Mouse (Mus musculus) heart, embryonic 11.5 days (tissue): ENCODE measurements around the gene Gse1. TPM values are rescaled to one million over a fixed set of nuclear protein-coding genes. Genes with fewer than 3 reads are reported as not detected.

Experiments used
- ATAC-seq: fragments of 200-750 bp; cut with Nextera tagmentation; replicated peaks from 2 replicates; pipeline ENCODE4 v1.8.0; 2017; ENCODE audit warnings: moderate library complexity; ENCODE audit not compliant: insufficient number of reproducible peaks, low FRiP score, low TSS enrichment
- H3K27ac ChIP-seq: fragments of 300-500 bp; sonication (generic); 2 replicates; pipeline ENCODE4 v1.5.1; 2014; ENCODE audit warnings: mild to moderate bottlenecking, low read depth, low read length
- H3K27me3 ChIP-seq: fragments of 300-500 bp; sonication (generic); 2 replicates; pipeline ENCODE4 v1.6.1; 2014; ENCODE audit warnings: mild to moderate bottlenecking, low read length, mixed read lengths; ENCODE audit not compliant: control insufficient read depth, insufficient read depth
- H3K36me3 ChIP-seq: fragments of 300-500 bp; sonication (generic); 2 replicates; pipeline ENCODE4 v1.6.1; 2014; ENCODE audit warnings: mild to moderate bottlenecking, low read length, moderate library complexity, mixed read lengths; ENCODE audit not compliant: control insufficient read depth, insufficient read depth
- H3K4me1 ChIP-seq: fragments of 300-500 bp; sonication (generic); 2 replicates; pipeline ENCODE4 v1.6.1; 2014; ENCODE audit warnings: low read length; ENCODE audit not compliant: control insufficient read depth, insufficient read depth
- H3K4me2 ChIP-seq: fragments of 300-500 bp; sonication (generic); 2 replicates; pipeline ENCODE4 v1.6.1; 2014; ENCODE audit warnings: mild to moderate bottlenecking, moderate library complexity
- H3K4me3 ChIP-seq: fragments of 300-500 bp; sonication (generic); 2 replicates; pipeline ENCODE4 v1.5.1; 2014; ENCODE audit warnings: low read depth, low read length
- H3K9ac ChIP-seq: fragments of 300-500 bp; sonication (generic); 2 replicates; pipeline ENCODE4 v1.6.1; 2014; ENCODE audit warnings: mild to moderate bottlenecking, low read depth, low read length, moderate library complexity
- H3K9me3 ChIP-seq: fragments of 300-500 bp; sonication (generic); replicated peaks from 2 replicates; pipeline ENCODE4 v1.6.1; 2016; ENCODE audit warnings: low read length; ENCODE audit not compliant: control insufficient read depth
- WGBS: fragments of 180-500 bp; shearing (Covaris S2); extraction: QIAGEN DNeasy Blood & Tissue Kit; methylation state at CpG from one replicate; pipeline ENCODE4 v1.1.7; 2014; ENCODE audit not compliant: insufficient replicate concordance; 5-methylcytosine and 5-hydroxymethylcytosine counted together
- polyA plus RNA-seq: library from polyadenylated mRNA; unstranded; fragments of >200 nt; fragmentation: Nextera tagmentation; extraction: Ambion mirVana; gene quantifications from 2 replicates; pipeline ENCODE4 v1.2.1, GENCODE M21; 2014

Gse1 gene
- polyA plus RNA-seq, 1 experiment from 2014 or later, result 12.8 TPM

- Histone ChIP-seq H3K36me3 (no peaks in the 10 kb centered on the region), H3K9me3 (no peaks in the 10 kb centered on the region), H3K27me3 (no peaks in the 10 kb centered on the region), H3K4me3 (no peak overlapping the region), H3K4me1 (peaks cover 44% of the 10 kb centered on the region), H3K27ac (no peak overlapping the region), H3K9ac (no peak overlapping the region), H3K4me2 (no peak overlapping the region)
- no peak for ATAC-seq
- WGBS, result 55% methylated on average over 6 of the region's 6 CpGs
Observed at GRCm38 (mm10) chr8:120454404-120454803, 226.1 kb downstream of the Gse1 start.

- H3K4me1 ChIP-seq, result peaks cover 54% of the 10 kb centered on the region
- ATAC-seq, result no peak
- H3K4me3 ChIP-seq, result no peak overlapping the region
- no peak overlapping the region for H3K4me2 ChIP-seq
- H3K27ac ChIP-seq, result no peak overlapping the region
- 68% methylated on average over 6 of the region's 6 CpGs for WGBS
- no peaks in the 10 kb centered on the region for H3K27me3 ChIP-seq
- H3K9me3 ChIP-seq, result no peaks in the 10 kb centered on the region
- H3K36me3 ChIP-seq, result no peaks in the 10 kb centered on the region
- no peak overlapping the region for H3K9ac ChIP-seq
Observed at GRCm38 (mm10) chr8:120460375-120460774, 232.1 kb downstream of the Gse1 start.

GRCm38 (mm10) chr8:120462119-120462551, 233.9 kb downstream of the Gse1 start:
- peak overlapping the region; percentile 54 for H3K4me2 ChIP-seq
- H3K9me3 ChIP-seq, result no peaks in the 10 kb centered on the region
- 0 out of 2 replicates have a peak overlapping the region, but pooled peaks have one; percentile 34 for H3K9ac ChIP-seq
- no peaks in the 10 kb centered on the region for H3K36me3 ChIP-seq
- H3K27me3 ChIP-seq, result 0 out of 2 replicates have a peak, but pooled peaks cover under 1% of the 10 kb centered on the region
- H3K4me3 ChIP-seq, result no peak overlapping the region
- WGBS, result 6% methylated on average over 15 of the region's 15 CpGs
- no peak; the same call in 1 of the 2 replicates for ATAC-seq
- peak overlapping the region; percentile 67 for H3K27ac ChIP-seq
- H3K4me1 ChIP-seq, result peaks cover 47% of the 10 kb centered on the region

GRCm38 (mm10) chr8:120462611-120463010, 234.4 kb downstream of the Gse1 start:
- ATAC-seq, result no peak
- Histone ChIP-seq H3K9me3 (no peaks in the 10 kb centered on the region), H3K4me1 (peaks cover 47% of the 10 kb centered on the region), H3K4me3 (no peak overlapping the region), H3K27me3 (0 out of 2 replicates have a peak, but pooled peaks cover 3% of the 10 kb centered on the region), H3K27ac (peak overlapping the region; percentile 67), H3K4me2 (peak overlapping the region; percentile 54), H3K9ac (no peak overlapping the region), H3K36me3 (no peaks in the 10 kb centered on the region)
- 60% methylated on average over 6 of the region's 6 CpGs for WGBS

DNA sequence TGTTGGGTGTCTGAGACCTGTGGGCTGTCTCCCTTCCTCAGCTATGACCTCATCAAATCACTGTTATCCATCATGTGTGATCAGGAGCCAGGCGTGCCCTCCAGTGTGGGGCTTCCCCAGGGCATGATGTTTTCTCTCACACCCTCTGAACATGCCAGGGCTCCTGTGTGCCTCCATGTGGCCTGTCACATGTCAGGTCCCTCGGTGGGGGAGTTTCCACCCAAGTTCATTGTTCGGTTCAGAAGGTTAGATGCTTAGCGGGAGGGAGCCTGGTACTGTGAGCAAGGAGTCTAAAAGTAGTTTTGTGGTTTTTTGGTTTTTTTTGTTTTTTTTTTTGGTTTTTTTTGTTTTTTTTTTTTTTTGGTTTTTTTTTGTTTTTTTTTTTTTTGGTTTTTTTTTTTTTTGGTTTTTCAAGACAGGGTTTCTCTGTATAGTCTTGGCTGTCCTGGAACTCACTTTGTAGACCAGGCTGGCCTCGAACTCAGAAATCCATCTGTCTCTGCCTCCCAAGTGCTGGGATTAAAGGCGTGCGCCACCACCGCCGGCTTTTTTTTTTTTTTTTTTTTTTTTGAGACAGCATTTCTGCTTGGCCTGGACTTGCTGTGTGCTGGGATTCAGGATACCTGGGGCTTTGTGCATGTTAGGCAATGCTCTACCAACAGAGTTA, 235.8 kb downstream of the Gse1 start:
- no peak overlapping the region for H3K27ac ChIP-seq
- H3K4me1 ChIP-seq, result peaks cover 47% of the 10 kb centered on the region

GRCm38 (mm10) chr8:120464585-120464937, 236.3 kb downstream of the Gse1 start:
- Histone ChIP-seq H3K9me3 (no peaks in the 10 kb centered on the region), H3K36me3 (no peaks in the 10 kb centered on the region), H3K27ac (0 out of 2 replicates have a peak overlapping the region, but pooled peaks have one; percentile 25), H3K9ac (0 out of 2 replicates have a peak overlapping the region, but pooled peaks have one; percentile 16), H3K4me3 (no peak overlapping the region), H3K4me2 (no peak overlapping the region), H3K27me3 (0 out of 2 replicates have a peak, but pooled peaks cover 3% of the 10 kb centered on the region), H3K4me1 (peaks cover 45% of the 10 kb centered on the region)
- no peak for ATAC-seq
- WGBS, result 28% methylated on average over 4 of the region's 4 CpGs

More for the DNA sequence above, 235.8 kb downstream of the Gse1 start:
- Histone ChIP-seq H3K4me3 (no peak overlapping the region), H3K9me3 (no peaks in the 10 kb centered on the region), H3K27me3 (0 out of 2 replicates have a peak, but pooled peaks cover 3% of the 10 kb centered on the region), H3K4me2 (no peak overlapping the region), H3K36me3 (no peaks in the 10 kb centered on the region), H3K9ac (no peak overlapping the region)
- WGBS, result 84% methylated on average over 8 of the region's 9 CpGs
- no peak for ATAC-seq

DNA sequence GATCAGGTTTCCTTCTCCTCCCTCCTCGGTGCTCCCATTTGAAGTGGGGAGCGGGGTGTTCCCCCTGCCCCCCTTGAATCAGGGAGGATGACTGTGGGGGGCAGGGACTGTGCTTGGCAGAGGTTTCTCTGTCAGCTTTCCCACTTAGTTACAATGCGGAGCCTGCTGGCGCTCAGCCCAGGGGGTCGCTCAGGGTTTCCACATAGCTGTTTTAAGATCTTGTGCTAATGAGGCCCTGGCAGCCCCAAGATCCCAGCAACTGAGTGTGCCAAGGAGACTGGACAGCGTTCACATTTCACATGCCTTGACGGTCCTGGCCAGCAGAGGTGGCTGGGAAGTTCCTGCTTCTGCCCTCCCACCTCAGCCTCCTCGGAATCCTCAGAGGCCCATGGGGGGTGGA, 237.5 kb downstream of the Gse1 start:
- no peaks in the 10 kb centered on the region for H3K9me3 ChIP-seq
- no peak; the same call in 1 of the 2 replicates for ATAC-seq
- H3K4me3 ChIP-seq, result no peak overlapping the region
- H3K27ac ChIP-seq, result peak overlapping the region; percentile 7
- WGBS, result 9% methylated on average over 8 of the region's 8 CpGs
- no peak overlapping the region for H3K9ac ChIP-seq
- H3K36me3 ChIP-seq, result no peaks in the 10 kb centered on the region
- H3K4me1 ChIP-seq, result peaks cover 37% of the 10 kb centered on the region
- peak overlapping the region; percentile 29; the same call in 1 of the 2 replicates for H3K4me2 ChIP-seq
- 0 out of 2 replicates have a peak, but pooled peaks cover 3% of the 10 kb centered on the region for H3K27me3 ChIP-seq

DNA sequence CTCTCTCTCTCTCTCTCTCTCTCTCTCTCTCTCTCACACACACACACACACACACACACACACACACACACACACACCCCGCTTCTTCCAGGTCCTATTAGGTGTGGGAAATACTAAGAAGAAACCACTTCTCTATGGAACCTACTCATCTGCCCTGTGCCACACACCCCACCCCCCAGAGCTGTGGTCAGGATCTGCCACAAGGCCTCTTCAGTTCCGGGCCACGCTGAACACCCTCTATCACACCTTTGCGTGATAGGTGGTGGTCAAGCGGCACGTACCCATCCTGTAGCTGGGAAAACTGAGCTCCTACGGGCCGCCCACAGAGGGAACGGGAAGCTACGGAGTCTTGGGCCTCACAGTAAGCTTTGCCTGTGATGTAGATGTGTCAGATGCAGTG, 238.0 kb downstream of the Gse1 start:
- no peak for ATAC-seq
- H3K4me1 ChIP-seq, result peaks cover 38% of the 10 kb centered on the region

More for the DNA sequence above, 238.0 kb downstream of the Gse1 start:
- no peak overlapping the region for H3K4me2 ChIP-seq
- H3K9ac ChIP-seq, result no peak overlapping the region
- no peaks in the 10 kb centered on the region for H3K9me3 ChIP-seq
- no peak overlapping the region for H3K4me3 ChIP-seq
- 46% methylated on average over 10 of the region's 10 CpGs for WGBS
- H3K27ac ChIP-seq, result no peak overlapping the region
- no peaks in the 10 kb centered on the region for H3K36me3 ChIP-seq
- H3K27me3 ChIP-seq, result 0 out of 2 replicates have a peak, but pooled peaks cover 3% of the 10 kb centered on the region
